Mouse (Mus musculus): ENCODE measurements around the gene Gm7879. TPM values are rescaled to one million over a fixed set of nuclear protein-coding genes. Genes with fewer than 3 reads are reported as not detected.
A peak's percentile ranks its signal among the peaks of the same experiment; 100 is the strongest.
"Not testable (repeated sequence)": the region's sequence is repeated elsewhere in the genome, so short reads cannot be mapped to it uniquely, and the experiment has no call there.

The Gm7879 gene
- polyA plus RNA-seq (2014; fragmentation: Nextera tagmentation; extraction: Ambion mirVana): 0.59 and 0.73 TPM in 2 replicates

GRCm38 (mm10) chr5:43912844-43913243 lies at the start of gene Gm7879:
Gene Gm7879, plus strand, starts transcription at chr5:43913144.
- 95% methylated on average over 4 of the region's 4 CpGs for WGBS
- not testable (repeated sequence) for H3K4me3 ChIP-seq (ENCODE audit: low read depth, low read length); H3K36me3 ChIP-seq (replicated peaks; ENCODE audit: control insufficient read depth, insufficient read depth, low read depth, low read length); ATAC-seq (replicated peaks; ENCODE audit: insufficient number of reproducible peaks, low FRiP score, low TSS enrichment, low read depth); H3K27ac ChIP-seq (replicated peaks; ENCODE audit: low read depth, low read length); H3K4me2 ChIP-seq (ENCODE audit: low read depth, low read length); H3K9ac ChIP-seq (replicated peaks; ENCODE audit: low read length); DNase-seq (ENCODE audit: low spot score); H3K4me1 ChIP-seq (ENCODE audit: control insufficient read depth, insufficient read depth, low read length); H3K27me3 ChIP-seq (ENCODE audit: control insufficient read depth, insufficient read depth, low read length); H3K9me3 ChIP-seq (replicated peaks; ENCODE audit: control insufficient read depth, low read length)

GRCm38 (mm10) chr5:43863642-43864041 lies 49.3 kb upstream of the Gm7879 start:
- ATAC-seq (replicated peaks; ENCODE audit: insufficient number of reproducible peaks, low FRiP score, low TSS enrichment, low read depth): no peak
- no peak for DNase-seq (ENCODE audit: low spot score)
- no peak overlapping the region for H3K27ac ChIP-seq (replicated peaks; ENCODE audit: low read depth, low read length)
- WGBS: 80% methylated on average over 6 of the region's 6 CpGs
- H3K4me1 ChIP-seq (ENCODE audit: control insufficient read depth, insufficient read depth, low read length): no peaks in the 10 kb centered on the region
- H3K4me2 ChIP-seq (ENCODE audit: low read depth, low read length): no peak overlapping the region
- H3K27me3 ChIP-seq (ENCODE audit: control insufficient read depth, insufficient read depth, low read length): no peaks in the 10 kb centered on the region
- H3K36me3 ChIP-seq (replicated peaks; ENCODE audit: control insufficient read depth, insufficient read depth, low read depth, low read length): no peaks in the 10 kb centered on the region
- H3K9me3 ChIP-seq (replicated peaks; ENCODE audit: control insufficient read depth, low read length): no peaks in the 10 kb centered on the region
- no peak overlapping the region for H3K9ac ChIP-seq (replicated peaks; ENCODE audit: low read length)
- H3K4me3 ChIP-seq (ENCODE audit: low read depth, low read length): no peak overlapping the region

GRCm38 (mm10) chr5:43865316-43865715 lies 47.6 kb upstream of the Gm7879 start:
- Histone ChIP-seq H3K27ac (replicated peaks; ENCODE audit: low read depth, low read length) (no peak overlapping the region), H3K36me3 (replicated peaks; ENCODE audit: control insufficient read depth, insufficient read depth, low read depth, low read length) (no peaks in the 10 kb centered on the region), H3K4me3 (ENCODE audit: low read depth, low read length) (no peak overlapping the region), H3K27me3 (ENCODE audit: control insufficient read depth, insufficient read depth, low read length) (no peaks in the 10 kb centered on the region), H3K9me3 (replicated peaks; ENCODE audit: control insufficient read depth, low read length) (no peaks in the 10 kb centered on the region), H3K9ac (replicated peaks; ENCODE audit: low read length) (no peak overlapping the region), H3K4me2 (ENCODE audit: low read depth, low read length) (no peak overlapping the region), H3K4me1 (ENCODE audit: control insufficient read depth, insufficient read depth, low read length) (no peaks in the 10 kb centered on the region)
- WGBS: 86% methylated on average over 2 of the region's 2 CpGs
- ATAC-seq (replicated peaks; ENCODE audit: insufficient number of reproducible peaks, low FRiP score, low TSS enrichment, low read depth) (no peak), DNase-seq (ENCODE audit: low spot score) (no peak)

- H3K27me3 ChIP-seq (ENCODE audit: control insufficient read depth, insufficient read depth, low read length): no peaks in the 10 kb centered on the region
- DNase-seq (ENCODE audit: low spot score) (no peak), ATAC-seq (replicated peaks; ENCODE audit: insufficient number of reproducible peaks, low FRiP score, low TSS enrichment, low read depth) (no peak)
- peak within 1 kb of the TSS; percentile 56 for H3K4me2 ChIP-seq (ENCODE audit: low read depth, low read length)
- H3K4me3 ChIP-seq (ENCODE audit: low read depth, low read length): peak within 1 kb of the TSS; percentile 30
- H3K36me3 ChIP-seq (replicated peaks; ENCODE audit: control insufficient read depth, insufficient read depth, low read depth, low read length): no peaks in the 10 kb centered on the region
- no peak within 1 kb of the TSS for H3K27ac ChIP-seq (replicated peaks; ENCODE audit: low read depth, low read length)
- no peaks in the 10 kb centered on the region for H3K4me1 ChIP-seq (ENCODE audit: control insufficient read depth, insufficient read depth, low read length)
- no peaks in the 10 kb centered on the region for H3K9me3 ChIP-seq (replicated peaks; ENCODE audit: control insufficient read depth, low read length)
- H3K9ac ChIP-seq (replicated peaks; ENCODE audit: low read length): peak within 1 kb of the TSS; percentile 59
These were observed 44.7 kb upstream of the Gm7879 start, which contains the start of gene Cd38 for GRCm38 (mm10) chr5:43868253-43868652. Gene Cd38, plus strand, starts transcription at chr5:43868553.

- no peaks in the 10 kb centered on the region for H3K36me3 ChIP-seq (replicated peaks; ENCODE audit: control insufficient read depth, insufficient read depth, low read depth, low read length)
- H3K27ac ChIP-seq (replicated peaks; ENCODE audit: low read depth, low read length): no peak overlapping the region
- 2% methylated on average over 28 of the region's 28 CpGs for WGBS
- DNase-seq (ENCODE audit: low spot score): peak; percentile 52
- peak overlapping the region; percentile 56 for H3K4me2 ChIP-seq (ENCODE audit: low read depth, low read length)
- H3K9ac ChIP-seq (replicated peaks; ENCODE audit: low read length): peak overlapping the region; percentile 59
- no peaks in the 10 kb centered on the region for H3K4me1 ChIP-seq (ENCODE audit: control insufficient read depth, insufficient read depth, low read length)
- no peaks in the 10 kb centered on the region for H3K9me3 ChIP-seq (replicated peaks; ENCODE audit: control insufficient read depth, low read length)
- ATAC-seq (replicated peaks; ENCODE audit: insufficient number of reproducible peaks, low FRiP score, low TSS enrichment, low read depth): peak; percentile 41
- peak overlapping the region; percentile 30 for H3K4me3 ChIP-seq (ENCODE audit: low read depth, low read length)
- H3K27me3 ChIP-seq (ENCODE audit: control insufficient read depth, insufficient read depth, low read length): no peaks in the 10 kb centered on the region
These were observed 44.0 kb upstream of the Gm7879 start for GRCm38 (mm10) chr5:43868711-43869600.

GRCm38 (mm10) chr5:43871845-43872244 lies 41.1 kb upstream of the Gm7879 start:
- Histone ChIP-seq H3K4me3 (ENCODE audit: low read depth, low read length) (no peak overlapping the region), H3K4me2 (ENCODE audit: low read depth, low read length) (no peak overlapping the region), H3K9me3 (replicated peaks; ENCODE audit: control insufficient read depth, low read length) (no peaks in the 10 kb centered on the region), H3K4me1 (ENCODE audit: control insufficient read depth, insufficient read depth, low read length) (no peaks in the 10 kb centered on the region), H3K9ac (replicated peaks; ENCODE audit: low read length) (no peak overlapping the region), H3K27me3 (ENCODE audit: control insufficient read depth, insufficient read depth, low read length) (no peaks in the 10 kb centered on the region), H3K27ac (replicated peaks; ENCODE audit: low read depth, low read length) (no peak overlapping the region), H3K36me3 (replicated peaks; ENCODE audit: control insufficient read depth, insufficient read depth, low read depth, low read length) (no peaks in the 10 kb centered on the region)
- no peak for DNase-seq (ENCODE audit: low spot score)
- ATAC-seq (replicated peaks; ENCODE audit: insufficient number of reproducible peaks, low FRiP score, low TSS enrichment, low read depth): no peak
- WGBS: 85% methylated on average over 1 of the region's 1 CpGs

- ATAC-seq (replicated peaks; ENCODE audit: insufficient number of reproducible peaks, low FRiP score, low TSS enrichment, low read depth) (no peak), DNase-seq (ENCODE audit: low spot score) (no peak)
- 80% methylated on average over 1 of the region's 1 CpGs for WGBS
- Histone ChIP-seq H3K27me3 (ENCODE audit: control insufficient read depth, insufficient read depth, low read length) (no peaks in the 10 kb centered on the region), H3K36me3 (replicated peaks; ENCODE audit: control insufficient read depth, insufficient read depth, low read depth, low read length) (no peaks in the 10 kb centered on the region), H3K4me2 (ENCODE audit: low read depth, low read length) (no peak overlapping the region), H3K4me3 (ENCODE audit: low read depth, low read length) (no peak overlapping the region), H3K4me1 (ENCODE audit: control insufficient read depth, insufficient read depth, low read length) (no peaks in the 10 kb centered on the region), H3K9ac (replicated peaks; ENCODE audit: low read length) (no peak overlapping the region), H3K9me3 (replicated peaks; ENCODE audit: control insufficient read depth, low read length) (no peaks in the 10 kb centered on the region), H3K27ac (replicated peaks; ENCODE audit: low read depth, low read length) (no peak overlapping the region)
These were observed 40.3 kb upstream of the Gm7879 start for GRCm38 (mm10) chr5:43872652-43873051.

GRCm38 (mm10) chr5:43882034-43882433 lies 30.9 kb upstream of the Gm7879 start:
- Histone ChIP-seq H3K27me3 (ENCODE audit: control insufficient read depth, insufficient read depth, low read length) (no peaks in the 10 kb centered on the region), H3K4me3 (ENCODE audit: low read depth, low read length) (no peak overlapping the region), H3K36me3 (replicated peaks; ENCODE audit: control insufficient read depth, insufficient read depth, low read depth, low read length) (no peaks in the 10 kb centered on the region), H3K9ac (replicated peaks; ENCODE audit: low read length) (no peak overlapping the region), H3K4me1 (ENCODE audit: control insufficient read depth, insufficient read depth, low read length) (no peaks in the 10 kb centered on the region), H3K4me2 (ENCODE audit: low read depth, low read length) (no peak overlapping the region), H3K27ac (replicated peaks; ENCODE audit: low read depth, low read length) (no peak overlapping the region), H3K9me3 (replicated peaks; ENCODE audit: control insufficient read depth, low read length) (no peaks in the 10 kb centered on the region)
- WGBS: 88% methylated on average over 3 of the region's 3 CpGs
- ATAC-seq (replicated peaks; ENCODE audit: insufficient number of reproducible peaks, low FRiP score, low TSS enrichment, low read depth) (no peak), DNase-seq (ENCODE audit: low spot score) (no peak)
